Comparison of ENCODE assay signal across 9 mouse cellular contexts in the genomic region with DNA sequence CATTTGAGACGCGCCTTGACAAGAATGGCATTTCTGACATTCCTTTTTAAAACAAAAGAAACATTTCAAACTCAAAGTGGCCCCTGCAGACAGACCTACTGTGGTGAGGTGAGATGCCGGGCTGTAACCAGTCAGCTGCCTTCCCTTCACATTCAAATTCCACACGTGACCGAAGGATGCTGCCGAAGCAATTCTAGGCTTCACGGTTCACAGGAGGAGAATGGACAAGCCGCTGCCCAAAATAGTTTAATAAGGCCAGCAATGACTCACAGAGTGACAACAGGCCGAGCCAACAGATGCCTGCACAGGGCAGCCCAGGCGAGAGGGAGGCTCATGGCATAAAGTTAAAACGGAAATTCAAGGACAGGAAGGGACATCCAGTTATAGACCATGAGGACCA. TPM values are rescaled to one million over a fixed set of nuclear protein-coding genes. Genes with fewer than 3 reads are reported as not detected.
DNase-seq lines count a peak whose midpoint lies in the region; TF ChIP-seq lines count a peak whose summit lies in the region.
"Had no signal": no experiment of that assay in that cellular context is flagged by ENCODE, and none has a peak within 500 bp of the region (broad histone marks: within the 10 kb centered on the region; RNA-seq: fewer than 3 reads in every experiment).

No protein-coding gene starts in this region.

- H3K27ac ChIP-seq in gastrocnemius, adult 2 months = no peak overlapping the region
- H3K27ac ChIP-seq in heart, embryonic 10.5 days = peak overlapping the region; percentile 60; the same call in 1 of the 2 replicates
- H3K27ac ChIP-seq: liver, embryonic 14.5 days had no signal

- no peak for TF ChIP-seq CTCF in gastrocnemius, adult 2 months (IDR thresholded peaks at IDR 0.05)

- intact Hi-C loops in gastrocnemius, adult 2 months (cut with DNase I) = no loop called here
- intact Hi-C loops in gastrocnemius, postnatal 36 days (cut with DNase I) = no loop called here
- intact Hi-C loops in left cerebral cortex, postnatal 36 days (cut with DNase I) = loop anchor here (5.0 kb wide), 1 partner anchor 87 kb away; no protein-coding TSS in a partner anchor

- H3K36me3 ChIP-seq in heart, embryonic 10.5 days = no peaks in the 10 kb centered on the region

- H3K4me1 ChIP-seq in heart, embryonic 10.5 days = peaks cover 28% of the 10 kb centered on the region; the same call in 1 of the 2 replicates

- 61% methylated on average over 11 of the region's 11 CpGs for WGBS in heart, embryonic 10.5 days

- H3K27me3 ChIP-seq in heart, embryonic 10.5 days (ENCODE audit: insufficient read depth, poor library complexity, severe bottlenecking) = no peaks in the 10 kb centered on the region

- no peaks in the 10 kb centered on the region for H3K9me3 ChIP-seq in heart, embryonic 10.5 days

- no peak overlapping the region for H3K4me3 ChIP-seq in gastrocnemius, adult 2 months
- H3K4me3 ChIP-seq in heart, embryonic 10.5 days = no peak overlapping the region

- DNase-seq in gastrocnemius, adult 2 months = peak; percentile 39
- DNase-seq in gastrocnemius, postnatal 36 days = no peak
- peak; percentile 65 to 79 for DNase-seq in cerebellum, adult 18-20 months
- no peak for DNase-seq in heart, embryonic 10.5 days (ENCODE audit: low spot score)
- DNase-seq in kidney, postnatal 14 days = peak; percentile 79
- no peak for DNase-seq in frontal cortex, postnatal 14 days (ENCODE audit: low spot score in 2 of 2)
- DNase-seq in left cerebral cortex, postnatal 36 days (ENCODE audit: low spot score in 2 of 2) = no peak
- no peak for DNase-seq in lung, postnatal 4 days

RNA-seq across cellular contexts. Expression of a gene that starts 51.3 kb away (rescaled TPM):
- total RNA-seq in gastrocnemius, adult 2 months (2021) = 1 to 10 TPM; 2.2 to 3.3 TPM
- 1 to 10 TPM; 2.3 to 2.6 TPM for total RNA-seq in gastrocnemius, postnatal 36 days (2021)
- 8.0 and 13.4 TPM in 2 replicates for polyA plus RNA-seq in heart, embryonic 10.5 days (2016; fragmentation: Nextera tagmentation; extraction: Ambion mirVana)
- total RNA-seq in left cerebral cortex, postnatal 36 days (2021) = 10 to 100 TPM; 34.2 to 41.6 TPM

Comparison
In these comparisons a context has a peak if more than half of its experiments do, and no peak if none do; other contexts are left out.
1. DNase-seq: peak in gastrocnemius, adult 2 months (single experiment), cerebellum, adult 18-20 months (2 of 2) and kidney, postnatal 14 days (single experiment); none in gastrocnemius, postnatal 36 days (0 of 2), heart, embryonic 10.5 days (single experiment), frontal cortex, postnatal 14 days (0 of 2), left cerebral cortex, postnatal 36 days (0 of 2) and lung, postnatal 4 days (0 of 2).
2. RNA of a gene that starts 51.3 kb away (total RNA-seq): 34.2 to 41.6 TPM in left cerebral cortex, postnatal 36 days; 2.2 to 3.3 TPM in gastrocnemius, adult 2 months and 2.3 to 2.6 TPM in gastrocnemius, postnatal 36 days; every median in the first group is over 4 times any median in the second.